Mouse (Mus musculus): ENCODE measurements around the gene Usp6nl.

- TF ChIP-seq EP300 (optimal IDR thresholded peaks at IDR 0.05) (no peak), CTCF (IDR thresholded peaks at IDR 0.05; ENCODE audit: low read depth) (no peak)
Observed at GRCm38 (mm10) chr2:6423661-6424550, 101.4 kb downstream of the Usp6nl start.

Data from stomach, postnatal 0 days (tissue).